Mouse (Mus musculus): Measurements from ENCODE around the gene Smim20.

- TF ChIP-seq CTCF (IDR thresholded peaks at IDR 0.05; ENCODE audit: insufficient read depth, low read depth, low read length) (no peak), POLR2A (IDR thresholded peaks at IDR 0.05; ENCODE audit: insufficient read depth, low read depth, low read length) (no peak)
Measured at GRCm38 (mm10) chr5:53261999-53262398, 4.9 kb upstream of the Smim20 start.

Measured in olfactory bulb, adult 2 months (tissue).